Mouse (Mus musculus) spleen, adult 2 months (tissue): Measurements from ENCODE around the gene Mmgt2. TPM values are rescaled to one million over a fixed set of nuclear protein-coding genes. Genes with fewer than 3 reads are reported as not detected.

Source experiments
- DNase-seq, 2 experiments: peaks; one replicate each; pipeline versions ENCODE4 v3.0.0 to v3.0.0-alpha.2; 2012 to 2021; ENCODE audit warnings: low spot score in 2 of 2, low read depth in 1 of 2
- H3K27ac ChIP-seq: fragments of 200-500 bp; 2 replicates; pipeline ENCODE4 v1.5.1; 2012; ENCODE audit warnings: low read length, inconsistent platforms; ENCODE audit not compliant: insufficient read depth
- H3K27me3 ChIP-seq: fragments of 200-500 bp; 2 replicates; pipeline ENCODE4 v1.6.1; 2012; ENCODE audit warnings: mild to moderate bottlenecking, moderate library complexity, low read length, inconsistent platforms; ENCODE audit not compliant: control insufficient read depth, insufficient read depth
- H3K36me3 ChIP-seq: fragments of 200-500 bp; 2 replicates; pipeline ENCODE4 v1.6.1; 2012; ENCODE audit warnings: mild to moderate bottlenecking, low read length, inconsistent platforms; ENCODE audit not compliant: control insufficient read depth, insufficient read depth
- H3K4me1 ChIP-seq: fragments of 200-500 bp; 2 replicates; pipeline ENCODE4 v1.6.1; 2011; ENCODE audit warnings: inconsistent platforms; ENCODE audit not compliant: control insufficient read depth, insufficient read depth, insufficient read length
- H3K4me3 ChIP-seq: fragments of 200-500 bp; 2 replicates; pipeline ENCODE4 v1.5.1; 2011; ENCODE audit warnings: mild to moderate bottlenecking, inconsistent platforms; ENCODE audit not compliant: insufficient read depth, insufficient read length; ENCODE audit errors: extremely low read depth
- CTCF ChIP-seq: fragments of 200-500 bp; IDR thresholded peaks from 2 replicates; pipeline ENCODE4 v1.5.1; 2011; ENCODE audit warnings: mild to moderate bottlenecking, inconsistent platforms; ENCODE audit not compliant: insufficient read depth, insufficient read length, insufficient replicate concordance; ENCODE audit errors: extremely low read depth
- POLR2A ChIP-seq: fragments of 200-500 bp; IDR thresholded peaks from 2 replicates; pipeline ENCODE4 v1.6.1; 2011; ENCODE audit warnings: low read depth, low read length, inconsistent platforms
- WGBS: fragments of 180-500 bp; shearing (Covaris S2); methylation state at CpG from one replicate; pipeline ENCODE4 v1.1.7; 2018; 5-methylcytosine and 5-hydroxymethylcytosine counted together
- polyA plus RNA-seq: library from polyadenylated mRNA; depleted of rRNA; stranded (reverse); fragments of >200 nt; gene quantifications from 2 replicates; pipeline ENCODE4 v1.2.3, GENCODE M21; 2012

Gene Mmgt2
- polyA plus RNA-seq, 1 experiment = 22.3 TPM

DNA sequence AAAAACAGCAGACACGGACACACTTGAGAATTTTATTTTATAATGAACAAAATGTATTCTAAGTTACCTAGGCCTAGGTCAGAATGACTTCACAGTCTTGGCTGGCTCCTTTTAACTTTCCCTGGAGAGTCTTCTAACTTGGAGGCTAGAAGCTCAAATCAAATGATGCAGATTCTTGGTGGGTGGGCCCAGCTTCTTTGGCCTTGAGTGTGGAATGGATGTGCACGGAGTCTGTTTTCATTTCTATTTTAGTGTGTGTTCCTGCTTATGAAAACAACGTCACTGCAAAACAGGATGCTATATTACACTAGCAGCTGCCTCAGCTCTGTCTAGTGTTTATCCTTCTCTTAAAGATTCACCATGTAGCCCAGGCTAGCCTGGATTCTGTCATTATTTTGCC is 13.1 kb upstream of the Mmgt2 start:
- 82% methylated on average over 3 of the region's 3 CpGs for WGBS
- no peak for TF ChIP-seq CTCF
- TF ChIP-seq POLR2A = no peak
- no peaks in the 10 kb centered on the region for H3K4me1 ChIP-seq
- no peak overlapping the region for H3K27ac ChIP-seq
- H3K27me3 ChIP-seq = no peaks in the 10 kb centered on the region
- DNase-seq = no peak
- H3K4me3 ChIP-seq = no peak overlapping the region
- no peaks in the 10 kb centered on the region for H3K36me3 ChIP-seq

DNA sequence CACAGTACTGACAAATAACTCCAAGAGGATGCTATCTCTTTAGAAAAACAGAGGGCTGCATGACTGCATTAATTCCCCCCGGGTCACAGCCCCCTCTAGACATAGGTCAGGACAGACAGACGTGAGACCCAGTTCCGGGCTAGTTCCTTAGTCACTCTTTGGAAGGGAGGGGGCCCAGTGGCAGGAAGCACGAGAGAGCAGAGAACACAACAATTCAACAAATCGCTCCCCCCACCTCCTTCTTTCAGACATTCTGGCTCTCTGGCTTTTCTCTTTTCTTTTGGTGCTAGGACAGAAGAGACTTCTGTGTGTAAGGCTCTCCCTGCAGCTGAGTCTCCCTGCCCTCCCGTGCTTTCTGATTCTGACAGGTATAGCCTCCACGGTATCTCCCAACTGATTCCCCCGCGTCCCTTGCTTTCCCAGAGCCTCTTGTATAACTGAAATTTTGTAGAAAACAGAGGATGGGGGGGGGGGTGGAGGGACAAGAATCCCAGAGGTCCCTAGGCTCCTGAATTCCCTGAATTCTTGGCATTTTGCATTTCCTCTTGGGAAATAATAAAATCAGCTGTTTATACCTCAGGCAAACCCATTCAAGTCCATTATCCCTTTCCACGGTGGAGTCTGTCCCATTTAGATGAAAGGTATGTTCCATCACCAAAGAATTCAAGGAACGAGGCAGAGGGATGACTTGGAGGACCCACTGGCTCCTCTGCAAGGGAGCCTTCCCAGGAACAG is 12.2 kb upstream of the Mmgt2 start:
- Histone ChIP-seq H3K4me3 (no peak overlapping the region), H3K36me3 (no peaks in the 10 kb centered on the region), H3K27me3 (no peaks in the 10 kb centered on the region), H3K27ac (no peak overlapping the region), H3K4me1 (no peaks in the 10 kb centered on the region)
- WGBS = 66% methylated on average over 11 of the region's 11 CpGs
- TF ChIP-seq POLR2A = no peak
- TF ChIP-seq CTCF = no peak
- DNase-seq = no peak

- TF ChIP-seq CTCF (no peak), POLR2A (no peak)
- no peak overlapping the region for H3K4me3 ChIP-seq
- 68% methylated on average over 3 of the region's 3 CpGs for WGBS
- no peaks in the 10 kb centered on the region for H3K27me3 ChIP-seq
- H3K36me3 ChIP-seq = no peaks in the 10 kb centered on the region
- no peak for DNase-seq
- no peaks in the 10 kb centered on the region for H3K4me1 ChIP-seq
- H3K27ac ChIP-seq = no peak overlapping the region
These were observed 11.6 kb upstream of the Mmgt2 start for GRCm38 (mm10) chr11:62636840-62637221.

GRCm38 (mm10) chr11:62637401-62637800 is 11.1 kb upstream of the Mmgt2 start:
- no peak overlapping the region for H3K4me3 ChIP-seq
- no peaks in the 10 kb centered on the region for H3K4me1 ChIP-seq
- H3K36me3 ChIP-seq = no peaks in the 10 kb centered on the region
- H3K27me3 ChIP-seq = no peaks in the 10 kb centered on the region
- H3K27ac ChIP-seq = no peak overlapping the region
- WGBS = 75% methylated on average over 5 of the region's 5 CpGs
- DNase-seq = no peak
- TF ChIP-seq POLR2A = no peak
- TF ChIP-seq CTCF = no peak

- WGBS = 82% methylated on average over 6 of the region's 6 CpGs
- peaks cover 1% of the 10 kb centered on the region; the same call in 1 of the 2 replicates for H3K4me1 ChIP-seq
- no peaks in the 10 kb centered on the region for H3K27me3 ChIP-seq
- H3K4me3 ChIP-seq = no peak overlapping the region
- H3K27ac ChIP-seq = no peak overlapping the region
- DNase-seq = no peak
- TF ChIP-seq POLR2A (no peak), CTCF (no peak)
- H3K36me3 ChIP-seq = no peaks in the 10 kb centered on the region
These were observed 10.7 kb upstream of the Mmgt2 start for GRCm38 (mm10) chr11:62637806-62638205.

DNA sequence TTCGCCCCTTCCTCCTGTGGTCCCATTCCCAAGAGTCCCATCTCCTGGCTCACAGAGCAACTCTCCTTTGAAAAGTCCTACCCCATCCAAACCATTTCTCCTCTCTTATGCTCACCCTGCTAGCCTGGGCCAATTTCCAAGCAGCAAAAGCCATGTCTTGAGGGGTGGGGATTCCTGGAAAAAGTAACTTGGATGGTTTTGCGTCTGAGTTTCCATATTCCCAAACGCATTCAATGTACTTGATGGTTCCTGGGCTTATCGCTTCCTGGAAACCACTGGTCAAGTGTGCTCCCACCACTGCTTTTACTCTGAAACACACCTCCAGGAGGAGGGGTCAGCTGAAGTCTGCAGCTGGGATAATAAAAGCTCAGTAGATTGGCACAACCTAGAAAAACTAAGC is 10.1 kb upstream of the Mmgt2 start:
- Histone ChIP-seq H3K27me3 (no peaks in the 10 kb centered on the region), H3K27ac (no peak overlapping the region), H3K4me3 (no peak overlapping the region), H3K36me3 (no peaks in the 10 kb centered on the region), H3K4me1 (peaks cover 7% of the 10 kb centered on the region; the same call in 1 of the 2 replicates)
- DNase-seq = no peak
- WGBS = 94% methylated on average over 4 of the region's 4 CpGs
- TF ChIP-seq POLR2A = no peak
- TF ChIP-seq CTCF = no peak

- WGBS = 84% methylated on average over 3 of the region's 3 CpGs
- DNase-seq = no peak
- Histone ChIP-seq H3K36me3 (no peaks in the 10 kb centered on the region), H3K4me1 (peaks cover 26% of the 10 kb centered on the region; the same call in 1 of the 2 replicates), H3K4me3 (no peak overlapping the region), H3K27ac (no peak overlapping the region), H3K27me3 (no peaks in the 10 kb centered on the region)
- TF ChIP-seq POLR2A (no peak), CTCF (no peak)
These were observed 8.1 kb upstream of the Mmgt2 start for GRCm38 (mm10) chr11:62640378-62640777.
